In the genomic region with DNA sequence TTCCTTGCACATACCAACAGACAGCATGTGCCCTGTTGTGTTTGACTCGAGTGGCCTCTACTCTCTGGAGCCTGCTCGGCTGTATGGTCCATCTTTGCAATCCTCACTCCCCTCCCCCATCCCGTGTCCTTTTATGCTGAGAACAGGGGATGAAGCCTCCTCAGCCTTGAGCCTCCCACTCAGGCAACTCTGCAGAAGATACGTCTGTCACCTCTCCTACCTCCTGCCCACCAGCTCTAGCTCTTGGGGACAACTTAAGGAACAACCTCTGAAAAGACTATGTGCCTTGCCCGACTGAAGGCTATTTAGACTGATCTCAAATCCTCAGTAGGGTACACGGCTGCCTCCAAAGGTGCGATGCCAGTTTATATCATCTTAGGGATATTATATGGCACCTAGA, we compare ENCODE assay signal across 18 mouse cellular contexts. TPM values are rescaled to one million over a fixed set of nuclear protein-coding genes. Genes with fewer than 3 reads are reported as not detected.
A peak's percentile ranks its signal among the peaks of the same experiment; 100 is the strongest.
DNase-seq lines count a peak whose midpoint lies in the region; ATAC-seq and TF ChIP-seq lines count a peak whose summit lies in the region.
"Had no signal": no experiment of that assay in that cellular context is flagged by ENCODE, and none has a peak within 500 bp of the region (broad histone marks: within the 10 kb centered on the region; RNA-seq: fewer than 3 reads in every experiment).

No protein-coding gene starts in this region.

- no peak overlapping the region for H3K4me2 ChIP-seq in heart, embryonic 15.5 days
- H3K4me2 ChIP-seq: heart, embryonic 11.5 days; hindbrain, embryonic 14.5 days; limb, embryonic 12.5 days had no signal

- no peak overlapping the region for H3K9ac ChIP-seq in heart, embryonic 15.5 days
- H3K9ac ChIP-seq: hindbrain, embryonic 14.5 days; limb, embryonic 12.5 days; liver, embryonic 14.5 days had no signal

- no peak for TF ChIP-seq CTCF in layer of hippocampus, adult 2 months (conservative IDR thresholded peaks at IDR 0.05)

- peaks cover 41% of the 10 kb centered on the region for H3K4me1 ChIP-seq in heart, embryonic 15.5 days (replicated peaks)
- H3K4me1 ChIP-seq: limb, embryonic 12.5 days had no signal

- intact Hi-C loops in heart, postnatal 14 days (cut with DNase I), result no loop called here

- H3K9me3 ChIP-seq in heart, embryonic 15.5 days (replicated peaks), result no peaks in the 10 kb centered on the region
- H3K9me3 ChIP-seq: limb, embryonic 12.5 days had no signal

- H3K27ac ChIP-seq in heart, embryonic 15.5 days, result peak overlapping the region; percentile 85
- H3K27ac ChIP-seq in layer of hippocampus, adult 2 months, result peak overlapping the region; percentile 50
- H3K27ac ChIP-seq: hindbrain, embryonic 14.5 days; limb, embryonic 12.5 days; liver, embryonic 14.5 days had no signal

- H3K27me3 ChIP-seq in heart, embryonic 15.5 days, result no peaks in the 10 kb centered on the region
- H3K27me3 ChIP-seq: limb, embryonic 12.5 days had no signal

- H3K4me3 ChIP-seq in heart, embryonic 15.5 days, result no peak overlapping the region
- H3K4me3 ChIP-seq in layer of hippocampus, adult 2 months, result no peak overlapping the region
- H3K4me3 ChIP-seq: limb, embryonic 12.5 days had no signal

- peaks cover 8% of the 10 kb centered on the region; the same call in 1 of the 2 replicates for H3K36me3 ChIP-seq in heart, embryonic 15.5 days
- H3K36me3 ChIP-seq: limb, embryonic 12.5 days had no signal

- DNase-seq in heart, postnatal 14 days, result no peak
- no peak for DNase-seq in layer of hippocampus, adult 2 months (ENCODE audit: low spot score in 2 of 2)
- no peak for DNase-seq in layer of hippocampus, postnatal 10 days (ENCODE audit: low spot score in 2 of 2)
- peak; percentile 63 for DNase-seq in right cerebral cortex, adult 18-20 months
- DNase-seq in right cerebral cortex, postnatal 10 days (ENCODE audit: low spot score in 2 of 2), result no peak
- DNase-seq in thymus, postnatal 25 days, result no peak
- DNase-seq: adrenal gland, adult 2 months; cerebellum, adult 11 months; cerebellum, postnatal 14 days; gastrocnemius, postnatal 14 days; right cerebral cortex, postnatal 4 days had no signal

- 70% methylated on average over 7 of the region's 7 CpGs for WGBS in heart, embryonic 15.5 days

- no peak for ATAC-seq in heart, embryonic 15.5 days (replicated peaks; ENCODE audit: insufficient number of reproducible peaks, insufficient read depth, low FRiP score, low read depth)
- ATAC-seq: forebrain, embryonic 14.5 days; intestine, embryonic 16.5 days had no signal

RNA-seq across cellular contexts. Expression of gene Plpp7, which starts 8.2 kb away (rescaled TPM):
- polyA plus RNA-seq in heart, embryonic 15.5 days (2015; fragmentation: Nextera tagmentation; extraction: Ambion mirVana), result 15.9 and 16.1 TPM in 2 replicates
- total RNA-seq in heart, postnatal 14 days (2021), result 10 to 100 TPM; 26.1 to 30.9 TPM
- 10 to 100 TPM; 20.2 to 21.8 TPM for total RNA-seq in layer of hippocampus, adult 2 months (2021)
- total RNA-seq in layer of hippocampus, postnatal 10 days (2021), result 10 to 100 TPM; 17.7 to 19.0 TPM

RNA-seq across cellular contexts. Expression of gene Fam78a, which starts 18.9 kb away (rescaled TPM):
- polyA plus RNA-seq in heart, embryonic 15.5 days (2015; fragmentation: Nextera tagmentation; extraction: Ambion mirVana), result 26.7 and 29.1 TPM in 2 replicates
- total RNA-seq in heart, postnatal 14 days (2021), result 10 to 100 TPM; 22.8 to 23.9 TPM
- total RNA-seq in layer of hippocampus, adult 2 months (2021), result 1 to 10 TPM; 3.6 to 6.0 TPM
- 1 to 10 TPM; 2.3 to 2.6 TPM for total RNA-seq in layer of hippocampus, postnatal 10 days (2021)

RNA-seq across cellular contexts. Expression of gene Prrc2b, which starts 47.3 kb away (rescaled TPM):
- polyA plus RNA-seq in heart, embryonic 15.5 days (2015; fragmentation: Nextera tagmentation; extraction: Ambion mirVana), result 21.0 and 34.8 TPM in 2 replicates
- 100 to 1,000 TPM in 1 of 2 experiments, 10 to 100 TPM in 1; 92.9 to 101 TPM for total RNA-seq in heart, postnatal 14 days (2021)
- total RNA-seq in layer of hippocampus, adult 2 months (2021), result 100 to 1,000 TPM; 288 to 305 TPM
- total RNA-seq in layer of hippocampus, postnatal 10 days (2021), result 100 to 1,000 TPM; 272 to 279 TPM
